Mouse (Mus musculus) intestine, embryonic 16.5 days (tissue): ENCODE results near the gene Nedd8. TPM values are rescaled to one million over a fixed set of nuclear protein-coding genes. Genes with fewer than 3 reads are reported as not detected.

ENCODE experiments used
- ATAC-seq: fragments of 200-750 bp; cut with Nextera tagmentation; 2 replicates; pipeline ENCODE4 v1.8.0; 2017; ENCODE audit warnings: moderate TSS enrichment, moderate library complexity
- H3K27ac ChIP-seq: fragments of 300-500 bp; sonication (generic); 2 replicates; pipeline ENCODE4 v1.5.1; 2014; ENCODE audit warnings: mild to moderate bottlenecking, low read length
- H3K27me3 ChIP-seq: fragments of 300-500 bp; sonication (generic); replicated peaks from 2 replicates; pipeline ENCODE4 v1.6.1; 2014; ENCODE audit warnings: low read length, control low read depth, mixed read lengths; ENCODE audit not compliant: control insufficient read depth, insufficient read depth
- H3K36me3 ChIP-seq: fragments of 300-500 bp; sonication (generic); 2 replicates; pipeline ENCODE4 v1.6.1; 2014; ENCODE audit warnings: low read length, control low read depth; ENCODE audit not compliant: control insufficient read depth, insufficient read depth
- H3K4me1 ChIP-seq: fragments of 300-500 bp; sonication (generic); 2 replicates; pipeline ENCODE4 v1.6.1; 2014; ENCODE audit warnings: low read length, control low read depth, mixed read lengths; ENCODE audit not compliant: control insufficient read depth, insufficient read depth
- H3K4me2 ChIP-seq: fragments of 300-500 bp; sonication (generic); 2 replicates; pipeline ENCODE4 v1.6.1; 2014; ENCODE audit warnings: low read depth, low read length, control low read depth
- H3K4me3 ChIP-seq: fragments of 300-500 bp; sonication (generic); 2 replicates; pipeline ENCODE4 v1.5.1; 2014; ENCODE audit warnings: mild to moderate bottlenecking, low read length
- H3K9ac ChIP-seq: fragments of 300-500 bp; sonication (generic); 2 replicates; pipeline ENCODE4 v1.6.1; 2014; ENCODE audit warnings: low read depth, low read length
- H3K9me3 ChIP-seq: fragments of 300-500 bp; sonication (generic); 2 replicates; pipeline ENCODE4 v1.6.1; 2016; ENCODE audit warnings: low read length, control low read depth; ENCODE audit not compliant: control insufficient read depth
- WGBS: fragments of 180-500 bp; shearing (Covaris S2); extraction: QIAGEN DNeasy Blood & Tissue Kit; methylation state at CpG from one replicate; pipeline ENCODE4 v1.1.7; 2014; 5-methylcytosine and 5-hydroxymethylcytosine counted together
- polyA plus RNA-seq: library from polyadenylated mRNA; unstranded; fragments of >200 nt; fragmentation: Nextera tagmentation; extraction: Ambion mirVana; gene quantifications from 2 replicates; pipeline ENCODE4 v1.2.1, GENCODE M21; 2015

Gene Nedd8
- polyA plus RNA-seq = 464 and 495 TPM in 2 replicates

DNA sequence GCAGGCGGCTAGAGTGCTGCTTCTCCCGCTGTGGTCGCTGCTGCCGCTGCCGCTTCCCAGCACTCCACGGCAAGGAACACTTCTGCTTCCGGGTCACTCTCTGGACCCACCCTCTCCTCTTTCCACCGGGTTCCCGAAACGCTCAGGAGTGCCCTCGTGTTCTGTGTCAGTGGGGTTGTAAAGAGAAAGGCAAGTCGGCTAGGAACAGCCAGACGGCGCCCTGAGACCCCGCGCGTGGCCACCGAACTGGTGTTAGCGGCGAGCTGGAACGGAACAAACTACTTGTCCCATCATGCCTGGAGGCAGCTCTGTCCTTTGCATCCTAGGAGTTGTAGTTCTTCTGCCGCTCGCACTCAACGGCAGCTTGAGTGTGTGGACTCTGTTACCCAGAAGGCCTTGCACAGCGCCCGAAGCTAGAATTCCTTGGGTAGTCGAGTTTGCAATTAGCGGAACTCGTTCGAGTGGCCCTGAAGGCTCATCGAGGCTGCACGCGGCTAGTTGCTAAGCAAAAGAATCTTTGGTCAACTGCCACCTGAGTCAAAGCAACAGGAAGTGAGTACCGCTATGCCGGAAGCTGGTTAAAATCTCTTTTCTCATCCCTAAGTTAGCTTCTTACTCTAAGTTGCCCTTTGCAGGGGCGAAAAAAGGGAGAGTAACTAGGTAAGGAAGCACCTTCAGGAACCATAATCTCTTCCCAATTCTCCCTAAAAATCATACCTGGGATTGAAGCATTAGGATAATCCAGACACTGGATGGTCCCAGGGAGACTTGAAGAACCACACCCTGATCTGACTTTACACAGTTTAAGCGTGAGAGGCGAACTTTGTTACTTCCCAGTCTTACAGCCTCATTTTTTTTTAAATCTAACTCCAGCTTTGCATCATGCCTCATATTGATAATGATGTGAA, at the start of gene Nedd8, which contains the start of gene Gmpr2:
Gene Nedd8, minus strand, starts transcription at position 292 of the 908 bp plus-strand sequence.
Gene Gmpr2, plus strand, starts transcription at position 109 of the 908 bp plus-strand sequence.
- WGBS = under 1% methylated on average over 38 of the region's 38 CpGs

DNA sequence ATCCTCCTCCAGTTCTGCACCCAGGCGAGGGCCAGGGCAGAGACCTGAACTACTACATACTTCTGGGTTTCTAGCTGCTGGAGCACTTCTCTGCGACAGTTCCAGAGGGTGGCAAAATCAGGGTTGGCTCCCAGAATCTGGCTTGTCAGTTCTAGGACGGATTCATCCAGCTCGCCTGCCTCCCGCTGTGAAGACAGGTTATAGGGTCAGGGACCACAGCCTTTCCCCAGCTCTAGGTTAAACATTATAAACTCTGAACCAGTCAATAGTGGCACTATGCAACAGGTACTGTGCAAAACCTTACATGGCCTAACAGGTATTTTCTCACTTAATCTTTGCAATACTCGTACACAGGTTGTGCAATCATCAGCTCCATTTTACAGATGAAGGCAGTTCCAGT, 49.2 kb upstream of the Nedd8 start:
- Histone ChIP-seq H3K9me3 (no peaks in the 10 kb centered on the region), H3K27me3 (no peaks in the 10 kb centered on the region), H3K4me3 (peak overlapping the region; percentile 83), H3K27ac (peak overlapping the region; percentile 92; the same call in 1 of the 2 replicates), H3K36me3 (0 out of 2 replicates have a peak, but pooled peaks cover 2% of the 10 kb centered on the region), H3K9ac (peak overlapping the region; percentile 91; the same call in 1 of the 2 replicates), H3K4me2 (peak overlapping the region; percentile 64), H3K4me1 (peaks cover 3% of the 10 kb centered on the region; the same call in 1 of the 2 replicates)
- WGBS = 70% methylated on average over 6 of the region's 6 CpGs
- no peak for ATAC-seq

More for the DNA sequence above, at the start of gene Nedd8, which contains the start of gene Gmpr2:
- peak within 1 kb of the TSS; percentile 73 for H3K4me3 ChIP-seq
- H3K4me2 ChIP-seq = peak within 1 kb of the TSS; percentile 88
- peak within 1 kb of the TSS; percentile 89 for H3K27ac ChIP-seq
- H3K9me3 ChIP-seq = no peaks in the 10 kb centered on the region
- peak; percentile 99 for ATAC-seq
- H3K36me3 ChIP-seq = no peaks in the 10 kb centered on the region; the same call in 1 of the 2 replicates
- peak within 1 kb of the TSS; percentile 89 for H3K9ac ChIP-seq
- H3K27me3 ChIP-seq = no peaks in the 10 kb centered on the region
- H3K4me1 ChIP-seq = peaks cover 14% of the 10 kb centered on the region

DNA sequence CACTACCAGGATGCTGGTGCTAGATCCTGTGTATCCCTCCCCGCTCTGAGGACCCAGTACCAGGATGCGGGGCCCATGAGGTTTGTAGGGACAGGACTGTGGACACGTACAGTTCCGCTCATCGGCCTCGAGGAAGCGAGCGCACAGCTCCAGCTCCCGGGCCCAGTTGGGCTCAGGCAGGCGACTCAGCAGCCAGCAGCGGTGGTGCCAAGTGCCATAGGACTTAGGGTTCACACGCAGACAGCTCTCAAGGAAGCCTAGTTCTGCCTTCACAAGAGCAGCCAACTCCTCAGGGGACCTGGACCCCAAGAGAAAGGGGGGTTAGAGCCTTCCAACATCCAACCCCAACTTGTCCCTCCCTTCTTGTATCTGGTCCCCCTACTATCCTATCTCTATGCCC, 48.7 kb upstream of the Nedd8 start:
- H3K27ac ChIP-seq = no peak overlapping the region
- no peak overlapping the region for H3K4me2 ChIP-seq
- H3K9me3 ChIP-seq = no peaks in the 10 kb centered on the region
- no peak overlapping the region for H3K9ac ChIP-seq
- 0 out of 2 replicates have a peak, but pooled peaks cover 2% of the 10 kb centered on the region for H3K36me3 ChIP-seq
- no peaks in the 10 kb centered on the region for H3K27me3 ChIP-seq
- H3K4me1 ChIP-seq = peaks cover 3% of the 10 kb centered on the region; the same call in 1 of the 2 replicates
- H3K4me3 ChIP-seq = no peak overlapping the region
- ATAC-seq = no peak
- WGBS = 90% methylated on average over 12 of the region's 12 CpGs

DNA sequence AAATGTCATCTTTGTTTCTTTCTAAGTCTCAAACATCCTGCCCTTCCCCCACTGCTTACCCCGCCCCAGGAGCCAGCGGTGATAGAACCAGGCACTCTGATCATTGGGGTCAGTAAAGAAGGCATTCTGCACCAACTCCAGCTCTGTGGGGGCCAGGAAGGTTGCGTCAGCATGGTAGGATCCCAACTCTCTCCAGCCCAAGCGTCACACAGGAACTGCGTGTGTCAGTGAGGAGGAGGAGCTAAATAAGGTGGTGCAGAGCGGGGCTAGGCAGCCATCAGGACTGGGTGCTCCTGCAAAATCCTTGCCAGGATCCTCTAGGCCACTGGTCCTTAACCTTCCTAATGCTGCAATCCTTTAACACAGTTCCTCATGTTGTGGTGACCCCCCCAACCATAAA, 47.8 kb upstream of the Nedd8 start:
- WGBS = 87% methylated on average over 6 of the region's 6 CpGs
- H3K9ac ChIP-seq = 0 out of 2 replicates have a peak overlapping the region, but pooled peaks have one; percentile 5
- no peak overlapping the region for H3K4me2 ChIP-seq
- ATAC-seq = no peak
- no peaks in the 10 kb centered on the region for H3K9me3 ChIP-seq
- H3K4me1 ChIP-seq = peaks cover 7% of the 10 kb centered on the region; the same call in 1 of the 2 replicates
- no peak overlapping the region for H3K4me3 ChIP-seq
- no peak overlapping the region for H3K27ac ChIP-seq
- 0 out of 2 replicates have a peak, but pooled peaks cover 2% of the 10 kb centered on the region for H3K36me3 ChIP-seq
- H3K27me3 ChIP-seq = no peaks in the 10 kb centered on the region

DNA sequence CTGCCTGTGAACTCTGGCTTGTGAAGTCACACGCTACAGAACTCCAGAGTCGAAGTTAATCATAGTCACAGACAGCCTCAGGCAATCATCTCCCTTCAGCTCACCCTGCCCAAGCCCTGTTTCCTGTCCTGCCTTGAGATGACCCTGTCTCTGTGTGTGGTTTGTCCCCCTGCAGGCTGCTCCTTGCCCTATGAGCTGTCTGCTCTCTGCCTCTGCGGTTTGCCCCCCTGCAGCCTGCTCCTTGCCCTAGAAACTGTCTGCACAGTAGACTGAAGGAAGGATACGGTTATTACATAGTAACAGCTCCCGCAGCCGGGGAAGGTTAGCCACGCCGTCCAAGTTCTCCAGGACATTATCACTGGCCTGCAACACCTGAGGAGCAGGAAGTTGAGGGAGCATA, 45.0 kb upstream of the Nedd8 start:
- no peak for ATAC-seq

DNA sequence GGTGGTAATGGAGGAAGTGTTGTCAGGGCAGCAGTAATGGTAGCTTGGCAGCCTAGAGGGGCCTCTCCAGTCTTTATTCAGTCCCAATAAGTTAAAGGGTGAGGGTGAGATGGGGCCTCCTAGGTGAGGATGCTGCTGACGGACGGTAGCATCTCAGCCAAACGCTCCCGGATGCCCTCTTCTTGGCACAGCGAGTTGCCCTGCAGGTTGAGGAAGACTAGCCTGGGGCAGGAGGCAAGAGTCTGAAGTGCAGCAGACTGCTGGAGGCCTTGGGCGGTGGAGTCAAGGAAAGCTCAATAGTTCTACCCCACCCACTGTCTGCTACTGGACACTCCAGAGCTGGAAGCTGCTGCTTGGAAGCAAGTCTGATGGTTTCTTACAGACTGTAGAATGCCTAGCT, 44.3 kb upstream of the Nedd8 start:
- WGBS = 93% methylated on average over 6 of the region's 6 CpGs
- H3K4me1 ChIP-seq = peaks cover 21% of the 10 kb centered on the region

More for the DNA sequence above, 45.0 kb upstream of the Nedd8 start:
- Histone ChIP-seq H3K27ac (no peak overlapping the region), H3K4me1 (peaks cover 21% of the 10 kb centered on the region), H3K4me2 (no peak overlapping the region), H3K4me3 (no peak overlapping the region), H3K9me3 (no peaks in the 10 kb centered on the region), H3K36me3 (0 out of 2 replicates have a peak, but pooled peaks cover 2% of the 10 kb centered on the region), H3K27me3 (no peaks in the 10 kb centered on the region), H3K9ac (no peak overlapping the region)
- 78% methylated on average over 8 of the region's 8 CpGs for WGBS

DNA sequence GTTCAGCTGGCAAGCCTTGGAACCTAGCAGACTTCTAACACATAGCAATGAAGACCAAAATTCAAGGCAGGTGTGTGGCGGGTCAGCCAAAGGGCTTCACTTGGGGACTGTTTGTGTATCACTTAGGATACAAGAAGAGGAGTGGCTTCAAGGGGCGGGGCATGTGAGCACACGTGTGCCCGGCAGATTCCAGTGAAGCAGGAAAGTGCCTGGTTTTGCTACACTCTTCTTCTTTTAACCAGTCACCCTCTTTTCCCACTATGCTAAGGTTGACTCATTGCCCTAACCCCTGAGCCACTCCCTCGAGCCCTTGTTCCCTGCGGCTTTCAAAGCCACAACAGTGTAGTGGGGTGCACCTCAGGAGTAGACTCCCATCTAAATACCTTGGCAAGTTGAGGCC, 43.0 kb upstream of the Nedd8 start:
- Histone ChIP-seq H3K27ac (no peak overlapping the region), H3K4me1 (peaks cover 21% of the 10 kb centered on the region), H3K36me3 (0 out of 2 replicates have a peak, but pooled peaks cover 2% of the 10 kb centered on the region), H3K27me3 (no peaks in the 10 kb centered on the region), H3K9ac (no peak overlapping the region), H3K4me3 (no peak overlapping the region), H3K4me2 (no peak overlapping the region), H3K9me3 (no peaks in the 10 kb centered on the region)
- 22% methylated on average over 6 of the region's 6 CpGs for WGBS
- ATAC-seq = no peak

More for the DNA sequence above, 44.3 kb upstream of the Nedd8 start:
- Histone ChIP-seq H3K27me3 (no peaks in the 10 kb centered on the region), H3K36me3 (0 out of 2 replicates have a peak, but pooled peaks cover 2% of the 10 kb centered on the region), H3K4me2 (no peak overlapping the region), H3K27ac (no peak overlapping the region), H3K4me3 (no peak overlapping the region), H3K9me3 (no peaks in the 10 kb centered on the region), H3K9ac (no peak overlapping the region)
- no peak for ATAC-seq

DNA sequence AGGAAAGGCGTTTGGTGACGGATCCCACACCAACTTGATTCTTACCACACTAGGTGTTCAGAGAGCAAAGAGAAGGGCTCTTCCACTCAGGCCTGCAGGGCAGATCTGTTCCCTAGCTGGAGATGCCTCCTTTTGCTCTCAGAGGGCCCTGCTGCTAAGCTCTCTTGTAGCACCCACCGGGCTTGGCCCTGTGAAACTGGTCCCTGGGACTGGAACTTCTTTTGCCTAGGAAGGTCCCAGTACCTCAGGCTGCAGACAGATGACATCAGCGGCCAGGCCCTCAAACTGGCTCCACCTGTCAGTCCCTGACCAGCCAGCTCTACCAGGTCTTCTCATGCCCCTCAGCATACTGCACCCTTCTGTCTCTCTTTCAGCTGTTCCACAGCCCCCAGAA, 41.8 kb upstream of the Nedd8 start, which contains the start of gene Tgm1:
Gene Tgm1, minus strand, starts transcription at position 198 of the 394 bp plus-strand sequence.
- H3K4me3 ChIP-seq = peak within 1 kb of the TSS; percentile 40
- 0 out of 2 replicates have a peak, but pooled peaks cover 2% of the 10 kb centered on the region for H3K36me3 ChIP-seq
- H3K4me2 ChIP-seq = peak within 1 kb of the TSS; percentile 77
- no peak within 1 kb of the TSS for H3K27ac ChIP-seq
- H3K4me1 ChIP-seq = peaks cover 21% of the 10 kb centered on the region
- no peaks in the 10 kb centered on the region for H3K9me3 ChIP-seq
- no peaks in the 10 kb centered on the region for H3K27me3 ChIP-seq
- H3K9ac ChIP-seq = peak within 1 kb of the TSS; percentile 65
- 14% methylated on average over 4 of the region's 4 CpGs for WGBS
- ATAC-seq = peak; percentile 21
